Mouse (Mus musculus): ENCODE results near the gene Fut2.
A peak's percentile ranks its signal among the peaks of the same experiment; 100 is the strongest.

The Fut2 gene

GRCm38 (mm10) chr7:45702809-45703520, 36.8 kb upstream of the Fut2 start:
- DNase-seq (ENCODE audit: low spot score): peak; percentile 47

DNA sequence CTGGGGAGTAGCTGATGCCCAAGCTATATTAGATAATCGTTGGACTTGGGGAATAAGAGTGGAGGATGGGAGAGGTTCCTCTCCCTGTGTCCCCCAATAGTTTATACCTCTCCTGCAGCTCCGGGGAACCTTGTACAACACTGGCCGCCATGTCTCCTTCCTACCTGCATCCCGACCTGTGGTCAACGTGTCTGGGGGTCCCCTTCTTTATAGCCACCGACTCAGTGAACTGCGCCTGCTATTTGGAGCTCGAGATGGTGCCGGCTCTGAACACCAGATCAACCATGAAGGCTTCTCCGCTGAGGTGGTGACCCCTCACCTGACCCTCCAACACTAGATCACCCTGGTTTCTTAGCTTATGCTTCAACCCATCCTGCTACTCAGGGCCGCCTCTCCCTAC, 36.1 kb upstream of the Fut2 start:
- DNase-seq (ENCODE audit: low spot score): peak; percentile 46

GRCm38 (mm10) chr7:45701607-45702006, 35.4 kb upstream of the Fut2 start:
- peak; percentile 45 for DNase-seq (ENCODE audit: low spot score)

DNA sequence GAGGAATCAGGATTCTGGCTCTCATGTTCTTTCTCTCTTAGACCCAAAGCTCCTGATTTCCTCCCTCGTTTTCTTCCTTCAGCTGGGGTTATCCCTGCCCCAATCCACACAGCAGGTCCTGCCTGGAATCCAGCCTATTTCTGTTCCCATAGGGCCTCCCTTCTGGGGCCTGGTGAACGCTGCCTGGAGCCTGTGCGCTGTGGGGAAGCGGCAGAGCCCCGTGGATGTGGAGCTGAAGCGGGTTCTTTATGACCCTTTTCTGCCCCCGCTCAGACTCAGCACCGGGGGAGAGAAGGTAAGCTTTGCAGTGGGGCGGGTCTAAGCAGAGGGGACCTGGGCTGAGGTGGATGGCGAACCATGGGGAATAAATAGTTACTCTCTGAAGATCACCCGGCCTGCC, 34.9 kb upstream of the Fut2 start:
- peak; percentile 60 for DNase-seq (ENCODE audit: low spot score)

DNA sequence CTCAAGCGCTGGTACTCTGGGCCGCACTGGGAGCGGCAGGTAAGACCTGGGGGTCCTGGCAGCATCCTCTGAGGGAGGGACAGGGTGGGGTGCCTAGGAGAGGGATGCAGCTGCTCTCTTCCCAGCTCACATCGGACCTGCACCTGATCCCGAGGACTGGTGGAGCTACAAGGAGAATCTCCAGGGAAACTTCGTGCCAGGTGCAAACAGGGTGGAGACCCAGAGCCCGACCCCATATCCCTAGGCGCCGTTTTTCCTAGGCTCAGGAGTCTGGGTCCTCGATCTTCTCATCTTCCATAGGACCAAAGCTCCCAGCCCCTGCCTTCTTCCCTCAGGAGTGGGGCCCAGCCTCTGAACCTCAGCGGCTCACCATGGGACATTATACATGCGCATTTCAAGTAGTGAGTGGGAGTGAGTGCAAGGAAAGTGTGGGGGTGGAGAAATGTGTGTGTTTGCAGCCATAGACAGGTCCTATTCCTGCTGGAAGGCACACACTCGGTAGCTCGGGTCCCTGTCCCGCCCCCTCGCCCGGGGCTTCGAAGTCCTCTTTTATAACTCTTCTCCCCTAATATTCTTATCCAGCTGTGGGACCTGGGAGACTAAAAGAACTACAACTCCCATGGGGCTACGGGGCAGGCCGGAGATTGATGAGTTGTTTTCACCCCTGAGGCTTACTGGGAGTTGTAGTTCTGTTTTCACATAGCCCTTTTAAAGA, 34.3 kb upstream of the Fut2 start:
- peak; percentile 81 for DNase-seq (ENCODE audit: low spot score)

DNA sequence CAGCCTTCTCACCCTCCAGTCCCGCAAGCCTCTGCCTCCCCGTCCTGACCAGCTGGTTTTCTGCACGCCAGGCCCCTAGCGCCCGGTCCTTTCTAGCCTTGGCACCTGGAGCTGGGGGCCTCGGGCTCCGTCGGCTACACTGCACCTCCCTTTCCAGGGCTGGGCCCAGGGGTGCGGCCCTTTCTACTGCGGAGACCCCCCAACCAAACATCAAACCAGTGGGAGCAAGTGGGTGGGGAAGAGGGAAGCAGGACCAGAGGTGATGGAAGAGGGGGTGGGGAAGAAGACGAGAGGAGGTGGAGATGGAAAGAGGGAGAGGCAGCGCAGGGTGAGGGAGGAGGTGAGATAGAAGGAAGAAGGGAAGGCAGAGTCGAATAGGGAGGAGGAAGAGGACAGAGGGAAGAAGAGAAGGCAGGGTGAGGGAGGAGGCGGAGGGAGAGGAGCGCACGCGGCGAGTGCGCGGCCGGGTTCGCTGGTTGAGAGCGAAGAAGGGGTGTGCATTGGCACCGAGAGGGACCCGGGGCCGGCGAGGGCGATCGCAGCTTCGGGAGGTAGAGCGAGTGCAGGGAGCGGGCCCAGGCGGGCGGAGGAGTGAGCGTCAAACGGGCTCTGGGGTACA, 33.4 kb upstream of the Fut2 start, which contains the start of gene Car11:
Gene Car11 (plus strand): TSS at position 321 of the 619 bp plus-strand sequence.
- peak; percentile 69 for DNase-seq (ENCODE audit: low spot score)

- no peak for DNase-seq (ENCODE audit: low spot score)
These were observed 31.7 kb upstream of the Fut2 start for GRCm38 (mm10) chr7:45697894-45698293.

- no peak for DNase-seq (ENCODE audit: low spot score)
These were observed 28.9 kb upstream of the Fut2 start for GRCm38 (mm10) chr7:45695098-45695497.

DNA sequence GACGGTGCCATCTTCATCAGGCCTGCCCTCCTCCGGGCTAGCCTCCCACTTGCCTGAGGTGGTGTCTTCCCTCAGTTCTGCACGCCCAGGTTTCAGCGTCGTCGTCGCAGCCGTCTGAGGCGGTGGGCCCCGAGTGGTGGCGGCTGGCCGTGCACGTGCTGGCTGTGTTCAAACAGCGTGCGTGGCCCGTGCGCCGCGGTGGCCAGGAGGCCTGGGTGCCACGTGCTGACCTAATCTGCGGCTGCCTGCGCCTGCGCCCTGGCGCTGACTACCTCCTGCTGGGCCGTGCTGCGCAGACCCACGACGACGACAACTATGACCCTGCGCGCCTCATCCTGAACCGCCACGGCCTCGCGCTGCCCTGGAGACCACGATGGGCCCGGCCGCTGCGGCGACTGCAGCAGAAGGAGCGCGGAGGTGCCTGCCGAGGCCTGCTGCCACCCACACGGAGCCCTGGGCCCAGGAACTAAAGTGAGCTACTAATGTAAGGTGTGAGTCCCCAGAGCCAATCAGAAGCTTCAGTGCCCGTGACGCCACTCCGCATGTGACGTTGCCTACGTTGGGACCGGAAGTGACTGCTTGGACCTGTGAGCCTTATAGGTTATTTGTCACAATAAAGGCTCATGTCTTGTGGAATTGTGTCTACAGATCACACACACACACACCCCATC, 27.9 kb upstream of the Fut2 start, which contains the start of gene Sec1:
Gene Sec1 (minus strand): TSS at position 482 of the 671 bp plus-strand sequence.
- DNase-seq (ENCODE audit: low spot score): no peak

- no peak for DNase-seq (ENCODE audit: low spot score)
These were observed 26.2 kb upstream of the Fut2 start for GRCm38 (mm10) chr7:45692364-45692763.

DNA sequence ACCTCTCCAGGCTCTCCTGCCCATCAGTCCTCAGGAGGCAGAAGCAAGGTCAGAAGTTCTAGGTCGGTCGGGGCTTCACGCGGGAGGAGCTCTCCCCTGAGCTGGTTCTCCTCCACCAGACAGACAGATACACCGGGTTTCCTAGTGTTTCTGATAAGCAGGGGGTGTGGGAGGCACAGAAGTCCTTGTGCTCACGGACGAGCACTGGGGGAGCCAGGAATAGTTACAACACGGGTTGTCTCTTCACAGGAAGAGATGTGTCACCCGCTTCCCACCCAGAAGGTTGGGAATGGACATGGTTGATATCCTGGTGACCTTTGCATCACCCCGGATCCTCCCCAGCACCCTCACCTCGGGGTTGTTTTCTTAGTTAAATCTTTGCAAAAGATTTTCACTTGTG, 23.6 kb upstream of the Fut2 start:
- DNase-seq (ENCODE audit: low spot score): no peak

DNA sequence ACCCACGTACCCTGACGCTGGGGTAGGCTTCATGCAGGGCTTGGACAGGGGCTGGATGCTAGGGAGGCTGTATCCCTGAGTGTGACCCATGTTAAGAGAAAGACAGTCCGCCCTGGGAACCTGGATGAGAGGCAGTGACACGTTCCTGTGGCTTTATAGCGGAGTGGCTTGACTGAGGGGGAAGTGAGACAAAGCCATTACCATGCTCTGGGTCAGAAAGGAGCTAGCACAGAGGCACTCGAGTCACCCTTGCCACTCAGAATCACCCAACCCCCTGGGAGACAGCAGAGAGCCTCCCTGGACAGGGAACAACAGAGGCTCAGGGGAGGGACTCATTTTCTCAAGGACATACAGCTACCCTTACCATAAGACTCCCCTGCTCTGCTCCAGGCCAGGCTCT, 22.9 kb upstream of the Fut2 start:
- no peak for DNase-seq (ENCODE audit: low spot score)

DNA sequence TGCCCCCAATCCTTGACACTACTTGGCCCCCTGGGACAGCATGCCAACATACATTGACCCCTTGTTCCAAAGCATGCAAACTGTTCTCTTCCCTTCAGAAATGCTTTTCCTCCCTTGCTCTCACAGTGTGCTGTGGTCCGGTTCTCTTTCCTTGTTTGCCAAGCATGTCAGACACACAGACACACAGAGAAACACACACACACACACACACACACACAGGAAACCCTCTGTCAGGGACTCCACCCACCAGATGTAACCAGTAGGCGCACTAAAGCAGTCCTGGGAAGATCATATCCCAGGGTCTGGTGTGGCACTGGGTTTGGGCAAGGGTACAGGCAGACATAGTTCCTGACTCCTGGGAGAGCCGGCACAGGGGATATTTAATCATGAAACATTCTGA, 20.6 kb upstream of the Fut2 start:
- no peak for DNase-seq (ENCODE audit: low spot score)

DNA sequence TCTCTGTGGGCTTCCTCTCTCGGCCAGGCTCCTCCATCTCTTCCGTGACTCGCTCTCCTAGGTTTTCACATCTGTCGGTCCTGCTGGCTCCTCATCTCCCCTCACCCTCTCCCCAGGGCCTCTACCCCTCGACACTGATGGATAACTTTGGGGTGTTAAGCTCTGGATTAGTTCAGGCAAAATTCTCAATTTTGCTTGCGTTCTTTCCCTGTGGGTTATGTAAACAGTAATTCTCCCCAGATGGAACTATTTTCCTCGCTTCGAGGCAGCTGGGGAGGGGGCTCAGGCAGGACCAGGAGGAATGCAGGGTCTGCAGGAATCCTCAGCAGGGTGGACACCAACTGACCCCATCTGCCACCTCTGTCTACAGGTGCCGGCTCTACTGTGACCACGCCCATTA, 19.6 kb upstream of the Fut2 start:
- DNase-seq (ENCODE audit: low spot score): no peak

DNA sequence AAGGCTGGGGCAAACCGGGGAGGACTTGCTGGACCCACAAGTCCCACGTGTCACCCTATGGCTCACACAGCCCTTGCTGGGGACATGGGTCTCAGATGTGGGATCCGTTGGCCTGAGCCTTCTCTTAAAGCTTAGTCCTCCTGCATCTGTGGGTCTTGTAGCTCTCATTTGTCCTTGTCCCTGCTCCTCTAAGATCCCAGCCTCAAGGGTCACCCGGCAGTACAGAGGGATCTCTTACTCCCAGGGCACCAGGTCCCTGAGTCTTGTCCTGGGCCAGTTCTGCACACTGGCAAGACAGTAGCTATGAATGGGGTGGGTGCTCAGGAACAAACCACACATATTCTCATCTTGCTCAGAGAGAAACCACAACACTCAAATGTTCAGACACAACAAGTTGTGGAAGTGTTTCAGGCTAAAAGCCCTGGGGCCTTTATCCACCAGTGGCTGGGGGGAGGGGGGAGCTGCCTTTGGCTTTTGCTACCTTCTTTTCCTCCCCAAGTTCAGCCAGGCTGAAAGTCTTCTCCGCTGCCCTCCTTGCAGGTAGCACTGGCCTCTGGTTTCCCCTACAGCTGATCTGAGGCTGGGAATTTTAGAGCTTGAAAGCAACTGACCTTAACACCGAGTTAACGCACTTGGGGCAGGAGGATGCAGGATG, 17.3 kb upstream of the Fut2 start, which contains the start of gene Ntn5:
Gene Ntn5 (plus strand): TSS at position 627 of the 655 bp plus-strand sequence.
- DNase-seq (ENCODE audit: low spot score): no peak

GRCm38 (mm10) chr7:45682144-45683126, 16.2 kb upstream of the Fut2 start:
- peak; percentile 94 for DNase-seq (ENCODE audit: low spot score)

DNA sequence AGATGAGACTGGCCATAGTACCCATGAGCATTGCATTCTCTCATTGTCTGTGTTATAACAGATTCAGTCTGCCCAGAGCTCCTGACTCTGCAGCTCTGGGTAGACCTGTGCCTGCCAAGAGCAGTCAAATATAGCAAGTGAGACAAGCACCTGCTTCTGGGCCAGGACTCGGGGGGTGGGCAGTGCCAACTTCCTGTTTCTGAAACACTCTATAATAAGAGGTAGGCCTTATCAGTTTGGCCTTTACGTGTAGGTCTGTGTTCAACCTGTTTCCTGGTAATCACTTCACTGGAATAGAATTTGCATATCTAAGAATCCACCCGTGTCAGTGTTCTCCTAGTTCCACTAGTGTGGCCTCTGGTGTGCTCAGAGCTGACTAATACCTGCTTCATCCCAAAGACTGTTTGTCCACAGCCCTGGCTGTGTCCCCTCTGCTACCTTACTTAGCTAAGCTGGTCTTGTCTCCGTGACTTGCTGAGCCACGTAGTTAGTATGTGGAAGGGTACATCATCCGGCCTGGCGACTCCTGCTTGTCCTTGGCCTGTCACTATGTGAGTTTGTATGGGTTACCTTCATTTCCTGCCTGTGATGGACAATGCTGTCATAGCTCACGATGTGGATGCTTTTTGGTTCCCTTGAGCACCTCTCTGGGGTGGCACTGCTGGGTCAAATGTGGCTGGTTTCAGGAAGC, 15.0 kb upstream of the Fut2 start:
- DNase-seq (ENCODE audit: low spot score): no peak

GRCm38 (mm10) chr7:45679966-45680621, 13.9 kb upstream of the Fut2 start:
- peak; percentile 39 for DNase-seq (ENCODE audit: low spot score)

DNA sequence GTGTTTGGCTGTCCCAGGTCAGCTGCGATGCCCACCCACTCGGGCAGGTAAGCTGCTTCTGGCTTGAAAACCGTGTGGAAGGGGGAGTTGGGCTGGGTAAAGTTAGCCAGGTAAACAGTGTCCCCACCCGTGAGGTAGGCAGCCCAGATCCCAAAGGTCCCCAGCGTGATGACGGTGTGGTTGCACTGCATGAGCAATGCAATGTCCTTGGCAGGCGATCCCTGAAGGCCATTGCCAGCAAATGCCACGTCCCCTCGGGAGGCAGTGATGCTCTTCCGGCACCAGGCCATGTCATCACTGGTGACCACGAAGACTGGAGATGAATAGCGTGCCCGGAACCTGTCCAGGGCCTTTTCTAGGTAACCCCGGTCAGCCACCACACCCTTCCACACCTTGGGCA, 12.3 kb upstream of the Fut2 start:
- no peak for DNase-seq (ENCODE audit: low spot score)
